Mouse (Mus musculus) granulocyte monocyte progenitor cell, adult 5-6 weeks (primary cell): ENCODE measurements around the gene Pram1. TPM values are rescaled to one million over a fixed set of nuclear protein-coding genes. Genes with fewer than 3 reads are reported as not detected.
A peak's percentile ranks its signal among the peaks of the same experiment; 100 is the strongest.

Experiments
- ATAC-seq: replicated peaks from 2 replicates; pipeline ENCODE4 v1.8.0; 2016; ENCODE audit warnings: mild to moderate bottlenecking, moderate TSS enrichment, inconsistent platforms; ENCODE audit not compliant: poor library complexity, severe bottlenecking
- total RNA-seq, 2 experiments: library from RNA; stranded (forward) in 1 of 2; stranded (reverse) in 1 of 2; fragments of 200-712, 200-1000 nt in 1 of 2; fragments of >200 nt in 1 of 2; fragmentation: Nextera tagmentation in 1 of 2; gene quantifications; 2 replicates each; pipeline ENCODE4 v1.2.3; 2014 to 2017

Pram1 gene
- total RNA-seq, 2 experiments from 2014 or later, result 8.1 to 33.9 TPM

- ATAC-seq, result no peak
Observed at GRCm38 (mm10) chr17:33649781-33650475, 12.1 kb downstream of the Pram1 start.

- ATAC-seq, result no peak
Observed at GRCm38 (mm10) chr17:33666813-33667212, 29.0 kb downstream of the Pram1 start.

- ATAC-seq, result no peak
Observed at GRCm38 (mm10) chr17:33669681-33670080, 31.8 kb downstream of the Pram1 start.

- ATAC-seq, result no peak
Observed at GRCm38 (mm10) chr17:33673837-33674236, 36.0 kb downstream of the Pram1 start.

GRCm38 (mm10) chr17:33675452-33675851 is 37.6 kb downstream of the Pram1 start:
- ATAC-seq, result no peak

- no peak for ATAC-seq
Observed at GRCm38 (mm10) chr17:33676086-33676485, 38.2 kb downstream of the Pram1 start.

GRCm38 (mm10) chr17:33678771-33679170 is 40.9 kb downstream of the Pram1 start:
- peak; percentile 75 for ATAC-seq

- ATAC-seq, result no peak
Observed at GRCm38 (mm10) chr17:33681767-33682166, 43.9 kb downstream of the Pram1 start.

- peak; percentile 74 for ATAC-seq
Observed at GRCm38 (mm10) chr17:33684671-33685231, 46.9 kb downstream of the Pram1 start.

- ATAC-seq, result peak; percentile 95
Observed at GRCm38 (mm10) chr17:33685249-33685653, 47.4 kb downstream of the Pram1 start.

- ATAC-seq, result no peak
Observed at GRCm38 (mm10) chr17:33686760-33687159, 48.9 kb downstream of the Pram1 start, which contains the start of gene Hnrnpm. Hnrnpm (minus strand) TSS chr17:33686860.

Other genes with a start within 250 kb of the Pram1 start
- gene Zfp101, start 243.4 kb upstream of the Pram1 start, total RNA-seq (2014; fragmentation: Nextera tagmentation), result 19.7 and 22.6 TPM in 2 replicates
- gene Zfp101, start 243.4 kb upstream of the Pram1 start, total RNA-seq (2017), result 14.2 and 24.1 TPM in 2 replicates
- gene Actl9, start 205.2 kb upstream of the Pram1 start, total RNA-seq (2014; fragmentation: Nextera tagmentation), result not detected in 2 replicates
- gene Actl9, start 205.2 kb upstream of the Pram1 start, total RNA-seq (2017), result not detected in 2 replicates
- gene Adamts10, start 113.9 kb upstream of the Pram1 start, total RNA-seq (2014; fragmentation: Nextera tagmentation), result 36.8 and 48.4 TPM in 2 replicates
- 18.3 and 19.7 TPM in 2 replicates for gene Adamts10, start 113.9 kb upstream of the Pram1 start, total RNA-seq (2017)
- gene Myo1f, start 82.3 kb upstream of the Pram1 start, total RNA-seq (2014; fragmentation: Nextera tagmentation), result 93.6 and 116 TPM in 2 replicates
- gene Myo1f, start 82.3 kb upstream of the Pram1 start, total RNA-seq (2017), result 108 and 121 TPM in 2 replicates
- 73.2 and 79.9 TPM in 2 replicates for gene Zfp414, start 9.0 kb upstream of the Pram1 start, total RNA-seq (2014; fragmentation: Nextera tagmentation)
- 23.1 and 28.2 TPM in 2 replicates for gene Zfp414, start 9.0 kb upstream of the Pram1 start, total RNA-seq (2017)
- gene Hnrnpm, start 48.8 kb downstream of the Pram1 start, total RNA-seq (2014; fragmentation: Nextera tagmentation), result 501 and 545 TPM in 2 replicates
- 269 and 307 TPM in 2 replicates for gene Hnrnpm, start 48.8 kb downstream of the Pram1 start, total RNA-seq (2017)
- 29.5 and 41.2 TPM in 2 replicates for gene March2, start 80.6 kb downstream of the Pram1 start, total RNA-seq (2014; fragmentation: Nextera tagmentation)
- 20.0 and 22.4 TPM in 2 replicates for gene March2, start 80.6 kb downstream of the Pram1 start, total RNA-seq (2017)
- gene Rab11b, start 122.5 kb downstream of the Pram1 start, total RNA-seq (2014; fragmentation: Nextera tagmentation), result 66.7 and 83.4 TPM in 2 replicates
- gene Rab11b, start 122.5 kb downstream of the Pram1 start, total RNA-seq (2017), result 37.9 and 46.4 TPM in 2 replicates
- 13.2 and 22.6 TPM in 2 replicates for gene Angptl4, start 143.8 kb downstream of the Pram1 start, total RNA-seq (2014; fragmentation: Nextera tagmentation)
- gene Angptl4, start 143.8 kb downstream of the Pram1 start, total RNA-seq (2017), result 10.3 and 11.1 TPM in 2 replicates
- 17.5 and 21.0 TPM in 2 replicates for gene Kank3, start 172.5 kb downstream of the Pram1 start, total RNA-seq (2014; fragmentation: Nextera tagmentation)
- gene Kank3, start 172.5 kb downstream of the Pram1 start, total RNA-seq (2017), result 5.3 and 5.5 TPM in 2 replicates
- gene Rps28, start 186.5 kb downstream of the Pram1 start, total RNA-seq (2014; fragmentation: Nextera tagmentation), result 3,502 and 3,517 TPM in 2 replicates
- 2,416 and 2,576 TPM in 2 replicates for gene Rps28, start 186.5 kb downstream of the Pram1 start, total RNA-seq (2017)
- gene Ndufa7, start 186.5 kb downstream of the Pram1 start, total RNA-seq (2014; fragmentation: Nextera tagmentation), result 282 and 300 TPM in 2 replicates
- gene Ndufa7, start 186.5 kb downstream of the Pram1 start, total RNA-seq (2017), result 133 and 200 TPM in 2 replicates
- gene Cd320, start 205.0 kb downstream of the Pram1 start, total RNA-seq (2014; fragmentation: Nextera tagmentation), result 21.9 and 35.5 TPM in 2 replicates
- gene Cd320, start 205.0 kb downstream of the Pram1 start, total RNA-seq (2017), result 20.3 and 31.3 TPM in 2 replicates
- not detected in 2 replicates for gene Gm7029, start 235.8 kb downstream of the Pram1 start, total RNA-seq (2014; fragmentation: Nextera tagmentation)
- gene Gm7029, start 235.8 kb downstream of the Pram1 start, total RNA-seq (2017), result not detected in 2 replicates